Mouse (Mus musculus) megakaryocyte-erythroid progenitor cell, adult 5-6 weeks (primary cell): Measurements from ENCODE around the gene Pamr1. TPM values are rescaled to one million over a fixed set of nuclear protein-coding genes. Genes with fewer than 3 reads are reported as not detected.

Source experiments
- ATAC-seq: replicated peaks from 2 replicates; pipeline ENCODE4 v1.8.0; 2016; ENCODE audit warnings: mild to moderate bottlenecking, inconsistent platforms; ENCODE audit not compliant: severe bottlenecking, poor library complexity, low FRiP score, low TSS enrichment
- total RNA-seq, 2 experiments: library from RNA; stranded (forward) in 1 of 2; stranded (reverse) in 1 of 2; fragments of 200-1000, 215-1000 nt in 1 of 2; fragments of >200 nt in 1 of 2; fragmentation: Nextera tagmentation in 1 of 2; gene quantifications; 2 replicates each; pipeline ENCODE4 v1.2.3; 2014 to 2017

Gene Pamr1
- total RNA-seq (2014; fragmentation: Nextera tagmentation) (not detected in 2 replicates), total RNA-seq (2017) (not detected in 2 replicates)

DNA sequence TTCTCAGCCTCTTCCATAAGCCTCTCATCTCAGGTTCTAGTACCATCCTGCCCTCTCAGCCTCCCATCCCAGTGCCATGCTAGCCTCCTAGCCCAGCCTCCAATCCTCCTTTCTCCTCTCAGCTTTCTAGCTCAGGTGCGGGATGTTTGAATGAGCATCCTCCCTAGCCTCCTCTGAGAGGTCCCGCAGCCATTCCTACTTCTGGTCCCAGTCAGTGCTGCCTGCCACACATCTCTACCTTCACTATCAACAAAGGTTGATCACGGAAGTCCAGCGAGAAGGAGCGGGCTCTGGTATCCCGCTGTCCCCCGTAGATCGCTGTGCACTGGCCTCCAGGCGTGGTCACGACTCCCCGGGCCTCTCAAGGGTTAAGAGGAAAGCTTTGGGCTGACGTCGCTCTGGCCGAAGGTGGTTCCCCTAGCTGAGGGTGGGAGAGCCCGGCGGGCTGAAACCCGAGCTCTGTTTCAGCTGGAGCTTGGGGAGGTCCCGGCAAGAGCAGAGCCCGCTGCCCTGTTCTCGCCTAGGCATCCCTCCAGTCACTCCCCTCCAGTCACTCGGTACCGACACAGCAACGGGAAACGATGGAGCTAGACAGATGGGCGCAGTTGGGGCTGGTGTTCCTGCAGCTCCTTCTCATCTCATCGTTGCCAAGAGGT lies at the start of gene Pamr1:
Gene Pamr1 (plus strand): TSS at position 402 of the 656 bp plus-strand sequence.
- ATAC-seq = no peak

DNA sequence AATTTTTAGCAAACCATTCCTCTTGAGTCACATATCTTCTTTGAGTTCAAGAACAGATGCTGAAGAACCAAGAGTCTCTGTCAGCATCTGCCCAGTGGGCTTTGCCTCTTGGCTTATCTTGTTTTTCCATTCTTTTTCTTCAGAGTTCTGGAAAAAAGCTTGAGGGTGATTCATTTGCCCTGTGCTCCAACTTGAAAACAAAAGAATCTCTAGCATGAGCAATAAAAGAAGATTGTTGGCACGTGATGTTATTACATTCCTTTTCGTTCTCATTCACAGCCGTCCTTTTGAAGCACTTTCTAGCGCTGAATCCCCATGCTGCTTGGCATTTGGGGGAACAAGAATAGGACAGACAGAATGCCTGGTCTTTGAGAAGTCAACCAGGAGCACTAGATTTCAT lies 42.2 kb upstream of the Pamr1 start:
- ATAC-seq = no peak

DNA sequence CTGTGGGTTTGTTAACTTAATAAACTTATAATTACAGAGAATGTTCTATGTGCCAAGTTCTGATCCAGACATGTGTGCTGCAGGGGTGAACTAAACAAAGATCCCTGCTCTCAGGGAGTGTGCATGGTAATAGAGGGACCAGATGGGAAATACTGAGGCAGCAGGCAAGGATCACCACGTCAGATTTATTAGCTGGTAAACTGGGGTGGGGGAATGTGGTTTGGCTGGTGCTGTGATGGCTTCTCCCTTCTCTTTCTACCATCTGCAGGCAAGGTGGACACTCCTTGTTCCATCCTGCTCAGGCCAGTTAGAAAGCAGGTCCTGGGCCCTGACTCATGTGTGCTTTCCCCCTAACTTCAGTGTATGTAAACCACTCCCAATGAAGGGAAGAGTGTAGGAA lies 41.7 kb upstream of the Pamr1 start:
- ATAC-seq = no peak

DNA sequence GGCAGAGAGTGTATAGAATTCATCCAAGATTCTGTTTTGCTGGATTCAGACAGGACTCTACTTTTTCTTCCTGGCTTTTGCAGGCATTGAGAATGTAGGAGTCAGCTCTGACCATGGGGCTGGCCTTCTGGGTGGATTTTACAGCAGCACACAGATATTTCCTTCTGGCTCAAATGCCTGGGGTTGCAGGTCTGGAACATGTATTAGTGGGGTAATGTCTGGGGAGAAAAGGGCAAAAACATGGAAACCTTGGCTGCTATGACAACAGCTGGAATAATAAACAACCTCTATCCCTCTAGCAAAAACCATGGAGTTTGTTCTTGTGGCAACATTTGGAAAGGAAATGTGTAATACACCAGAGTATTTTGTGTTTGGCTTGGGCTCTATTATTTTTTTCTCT lies 29.9 kb upstream of the Pamr1 start:
- no peak for ATAC-seq

DNA sequence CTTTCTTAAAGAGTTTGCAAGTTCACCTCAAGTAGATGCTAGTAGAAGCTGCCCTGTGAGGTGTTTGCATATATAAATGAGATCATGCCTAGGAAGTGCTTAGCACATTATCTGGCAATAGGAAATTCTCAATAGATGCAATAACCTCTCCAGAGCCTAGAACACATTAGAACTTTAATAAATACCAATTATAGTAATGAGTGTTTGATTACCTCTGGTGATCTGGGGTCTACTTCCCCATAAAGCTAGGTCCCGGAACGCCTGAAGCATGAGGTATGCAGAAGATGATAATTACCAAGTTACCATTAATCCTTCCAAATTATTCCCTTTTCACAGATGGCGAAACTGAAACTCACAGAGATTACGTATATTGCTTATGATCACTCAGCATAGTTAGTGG lies 22.2 kb upstream of the Pamr1 start:
- no peak for ATAC-seq

DNA sequence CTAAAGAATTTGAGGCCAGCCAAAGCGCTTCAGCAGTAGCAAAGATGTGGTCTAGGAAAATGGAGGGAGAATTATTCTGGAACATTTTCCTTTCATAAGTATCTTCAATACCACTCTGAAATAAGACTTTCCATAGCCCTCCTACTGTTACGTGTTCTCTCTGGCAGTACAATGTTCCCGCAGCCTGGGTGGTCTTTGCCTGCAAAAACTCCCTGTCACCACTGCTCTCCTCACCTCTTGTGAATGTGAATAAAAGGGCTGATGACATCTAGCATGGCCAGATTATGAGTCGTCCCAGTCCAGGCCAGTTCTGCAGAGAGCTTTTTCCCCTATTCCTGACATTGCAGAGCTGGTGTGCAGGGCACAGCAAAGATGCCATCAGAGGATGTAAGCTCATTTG lies 16.4 kb upstream of the Pamr1 start:
- ATAC-seq = no peak

DNA sequence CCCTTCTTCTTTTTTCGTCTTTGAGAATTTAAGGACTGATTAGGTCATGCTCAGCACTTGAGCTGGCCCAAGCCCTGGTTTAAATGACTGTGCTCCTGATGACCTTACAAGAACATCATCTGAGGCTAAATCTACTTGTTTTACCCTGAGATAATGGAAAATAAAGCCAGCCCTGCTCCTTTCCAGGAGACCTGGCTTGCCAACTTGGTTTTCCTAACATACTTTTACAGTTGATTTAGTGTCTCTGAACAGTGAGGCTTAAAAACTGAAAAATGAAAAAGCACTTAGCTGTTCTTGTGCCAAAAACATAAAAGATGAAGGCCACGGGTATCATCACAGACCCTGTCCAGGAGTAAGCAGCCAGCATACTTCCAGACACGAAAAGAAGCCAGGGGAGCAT lies 13.0 kb upstream of the Pamr1 start:
- no peak for ATAC-seq

DNA sequence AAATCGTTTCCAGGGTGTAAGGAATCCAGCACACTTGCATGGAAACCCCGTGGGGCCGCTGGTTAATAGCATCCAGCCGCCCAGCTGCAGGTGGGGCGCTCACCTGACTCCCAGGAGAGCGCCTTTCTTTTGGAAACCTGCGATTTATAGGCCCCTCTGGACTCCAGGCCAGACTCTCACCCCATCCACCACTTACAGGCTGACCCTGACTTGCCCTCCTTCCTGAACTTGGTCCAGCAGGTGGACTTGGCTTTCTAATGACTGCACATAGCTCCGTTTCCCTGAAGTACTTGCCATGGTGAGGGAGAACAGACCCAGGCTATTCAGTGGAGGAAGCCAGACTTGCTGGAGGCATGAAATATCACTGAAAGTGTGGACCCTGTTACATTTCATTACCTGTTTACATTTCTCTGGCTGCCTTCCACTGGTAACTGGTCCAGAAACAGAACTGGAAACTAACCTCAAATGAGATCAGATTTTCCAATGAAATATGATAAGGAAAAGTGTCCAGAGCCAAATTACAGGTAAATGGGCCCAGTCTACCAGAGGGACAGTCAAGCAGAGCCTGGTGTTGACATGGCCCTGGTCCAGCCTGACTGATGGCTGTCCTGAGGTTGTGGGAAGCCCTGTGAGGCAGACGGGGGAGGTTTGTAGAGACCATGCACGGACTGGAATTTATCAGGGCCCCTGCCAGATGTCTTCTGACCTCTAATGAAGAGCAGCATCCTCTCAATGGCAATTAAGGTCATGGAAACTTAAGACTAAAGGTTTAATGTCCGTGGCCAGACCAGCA lies 9.2 kb upstream of the Pamr1 start:
- no peak for ATAC-seq

DNA sequence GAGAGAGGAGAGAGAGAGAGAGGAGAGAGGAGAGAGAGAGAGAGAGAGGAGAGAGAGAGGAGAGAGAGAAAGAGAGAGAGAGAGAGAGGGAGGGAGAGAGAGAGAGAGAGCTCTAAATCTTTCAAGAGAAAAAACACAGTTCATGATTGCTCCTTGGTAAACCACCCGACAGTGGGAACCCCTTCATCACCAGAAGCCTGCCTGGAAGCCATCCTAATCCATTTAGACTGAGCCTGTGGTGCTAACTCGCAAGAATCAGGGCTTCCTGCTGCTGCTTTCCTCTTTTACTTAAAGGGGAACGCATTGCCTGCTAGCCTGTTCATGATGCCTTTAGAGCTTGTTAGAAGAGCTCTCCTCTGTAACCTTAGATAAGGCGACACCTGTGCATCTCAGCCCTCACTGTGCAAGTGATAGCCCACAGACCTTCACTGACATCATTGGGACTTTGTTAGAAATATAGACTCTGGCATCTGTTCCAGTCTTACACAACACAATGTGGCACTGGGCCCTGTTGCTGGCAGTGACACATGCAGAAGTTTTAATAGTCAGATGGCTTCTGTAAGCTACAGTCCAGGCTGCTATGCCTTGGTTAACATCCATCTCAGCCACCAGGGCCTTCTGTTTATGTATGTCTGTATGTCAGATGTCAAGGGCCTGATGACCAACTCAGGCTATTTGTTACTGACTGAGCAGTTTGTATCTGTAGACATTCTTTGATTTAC lies 8.2 kb upstream of the Pamr1 start:
- ATAC-seq = no peak

DNA sequence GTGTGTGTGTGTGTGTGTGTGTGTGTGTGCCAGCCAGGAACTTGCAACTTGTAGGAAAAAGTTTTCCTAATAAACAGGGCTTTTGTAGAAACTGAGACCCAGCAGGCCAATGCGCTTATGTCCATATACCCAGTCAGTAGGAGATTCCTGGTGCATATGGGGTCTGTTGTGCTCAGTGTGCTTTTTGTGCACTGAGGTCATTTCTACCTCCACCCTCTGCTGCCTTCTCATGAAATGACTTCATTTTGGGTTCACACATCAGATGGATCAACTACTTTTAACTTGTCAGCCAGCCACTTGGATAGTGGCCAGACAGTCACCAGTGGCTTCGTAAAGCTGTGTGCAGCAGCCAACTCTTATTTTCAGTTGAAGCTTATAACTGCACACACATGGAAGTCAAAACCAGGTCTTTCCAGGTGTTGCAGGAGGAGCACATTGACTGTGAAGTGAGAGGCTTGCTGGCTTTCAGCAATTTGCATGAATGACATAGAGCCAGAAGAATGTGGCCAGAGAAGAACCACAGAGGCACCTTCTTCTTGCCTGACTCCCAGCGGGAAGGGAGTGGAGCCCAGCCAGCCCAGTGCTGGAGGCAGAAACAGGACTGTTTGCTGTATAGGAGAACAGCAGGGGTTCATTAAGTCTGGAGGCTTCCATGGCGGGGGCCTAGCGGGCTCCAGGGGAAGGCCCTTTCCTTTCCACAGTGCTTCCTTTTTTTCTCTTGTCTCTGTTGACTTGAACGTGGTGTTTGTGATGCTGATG lies 5.7 kb upstream of the Pamr1 start:
- no peak for ATAC-seq

DNA sequence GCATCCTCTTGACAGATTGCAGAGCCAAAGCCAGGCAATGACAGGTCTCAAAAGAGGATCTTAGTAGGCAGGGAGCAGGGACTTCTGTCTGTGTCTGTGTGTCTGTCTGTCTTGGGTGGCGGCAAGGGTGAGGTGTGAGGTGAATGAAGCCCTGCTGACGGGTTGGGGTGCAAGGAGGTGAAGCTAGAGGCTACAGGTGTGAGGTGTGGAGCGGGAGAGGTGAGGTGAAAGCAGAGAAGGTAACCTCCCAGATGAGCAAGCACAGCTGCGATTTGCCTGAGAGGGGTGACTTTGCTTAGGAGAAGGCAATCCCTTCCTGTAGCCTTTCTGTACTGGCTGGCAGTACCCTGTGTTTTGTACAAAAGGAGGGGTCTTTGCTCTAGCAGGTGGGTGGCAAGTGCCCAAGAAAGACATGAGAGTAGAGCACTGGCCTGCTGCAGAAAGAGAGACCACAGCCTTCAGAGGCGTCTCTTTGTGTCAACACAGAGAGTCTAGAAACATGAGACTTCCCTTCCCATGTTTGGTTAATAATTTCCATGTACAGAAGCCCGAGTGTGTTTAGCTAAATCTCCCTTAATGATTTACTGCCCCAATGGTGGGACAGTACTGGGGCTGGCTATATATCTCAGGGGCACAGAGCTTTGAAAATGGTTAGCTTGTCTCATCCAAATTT lies 1.2 kb downstream of the Pamr1 start:
- no peak for ATAC-seq

DNA sequence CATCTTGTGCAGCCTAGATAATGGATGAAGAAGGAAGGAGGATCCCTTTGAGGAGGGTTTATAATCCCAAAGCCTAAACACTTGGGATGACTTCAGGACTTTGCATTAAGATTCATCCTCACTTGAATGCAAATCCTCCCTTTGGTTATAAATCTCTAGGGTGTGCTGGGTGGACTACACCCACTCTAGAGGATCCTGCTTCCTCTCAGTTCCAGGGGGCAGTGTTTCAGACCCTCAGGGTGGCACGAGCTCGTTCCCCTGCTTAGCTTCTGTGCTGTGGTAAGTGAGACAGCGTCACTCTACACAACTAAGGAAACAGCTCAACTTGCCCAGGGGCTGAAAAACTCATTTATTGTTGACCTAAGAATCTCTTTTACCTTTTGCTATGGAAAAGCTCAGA lies 1.8 kb downstream of the Pamr1 start:
- no peak for ATAC-seq

DNA sequence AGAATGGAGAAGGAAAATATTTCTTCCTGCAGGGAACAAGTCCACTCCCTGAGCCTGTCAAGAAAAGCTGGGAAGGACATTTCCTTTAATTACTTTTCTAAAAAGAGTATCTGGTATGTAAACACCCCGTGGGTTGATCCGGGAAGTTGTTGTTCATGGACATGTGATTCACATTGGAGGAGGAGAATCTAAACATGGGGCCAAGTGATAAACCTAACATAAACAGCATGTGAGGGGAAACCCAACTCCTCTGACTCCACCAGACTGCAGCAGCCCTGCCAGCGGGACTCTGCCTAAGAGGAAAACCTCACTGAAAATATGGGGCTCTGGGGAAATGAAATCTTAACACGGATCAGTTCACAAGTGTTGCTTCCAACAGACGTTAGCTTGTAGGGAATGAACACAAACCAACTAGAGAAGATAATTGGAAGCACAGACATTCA lies 2.3 kb downstream of the Pamr1 start:
- no peak for ATAC-seq

DNA sequence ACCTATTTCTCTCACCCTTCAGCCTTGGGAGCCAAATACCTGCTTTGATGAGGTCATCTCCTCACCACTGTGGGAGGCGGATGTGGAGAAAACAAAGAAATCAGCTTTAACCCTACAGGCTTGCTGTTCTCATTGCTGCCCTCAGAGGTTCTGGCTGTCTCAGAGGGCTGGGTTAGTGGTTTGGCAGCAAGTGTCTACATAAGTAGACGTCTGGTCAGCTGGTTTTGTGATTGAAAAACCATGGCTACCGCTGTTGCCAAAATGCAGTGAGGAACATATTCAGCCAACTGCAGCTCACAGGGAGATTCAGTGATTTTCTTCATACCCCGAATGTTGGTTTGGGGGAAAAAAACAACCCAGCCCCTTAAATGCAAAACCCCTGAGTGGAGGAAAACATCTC lies 7.3 kb downstream of the Pamr1 start:
- ATAC-seq = no peak

DNA sequence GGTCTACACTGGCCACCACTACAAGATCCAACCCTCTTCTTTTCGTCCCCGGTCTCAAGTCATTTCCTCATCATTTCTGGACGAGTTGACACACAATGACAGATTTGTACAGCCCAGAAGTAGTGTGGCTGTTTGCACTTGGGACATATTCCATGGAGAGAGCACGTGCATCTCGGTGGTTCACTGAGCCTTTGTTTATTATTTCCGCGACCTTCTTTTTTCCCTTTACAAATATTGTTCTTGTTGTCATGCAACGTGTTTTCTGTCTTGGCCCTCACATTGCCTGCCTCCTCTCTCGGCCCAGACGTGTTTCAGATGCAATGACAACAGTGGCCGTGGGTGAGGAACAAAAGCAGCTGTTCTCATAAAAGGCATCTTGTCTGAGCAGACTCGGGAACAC lies 9.2 kb downstream of the Pamr1 start:
- no peak for ATAC-seq

DNA sequence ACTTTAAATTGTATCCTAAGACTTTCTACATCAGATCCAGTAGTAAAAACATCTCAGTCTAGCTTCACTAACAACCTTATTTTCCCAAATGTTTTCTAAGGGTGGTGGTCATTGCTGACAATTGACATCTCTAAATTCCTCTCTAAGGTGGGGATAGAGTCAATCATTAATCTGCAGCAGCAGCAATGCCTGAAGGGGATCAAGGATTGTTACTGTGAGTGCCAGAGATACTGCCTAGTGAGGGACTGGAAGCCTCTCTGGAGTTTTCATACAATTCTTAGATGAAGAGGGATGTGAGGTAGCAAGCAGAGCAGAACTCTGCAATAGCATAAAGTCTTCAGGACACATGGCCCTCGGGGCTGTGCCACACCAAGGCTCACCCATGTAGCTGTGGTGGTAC lies 14.0 kb downstream of the Pamr1 start:
- ATAC-seq = no peak

DNA sequence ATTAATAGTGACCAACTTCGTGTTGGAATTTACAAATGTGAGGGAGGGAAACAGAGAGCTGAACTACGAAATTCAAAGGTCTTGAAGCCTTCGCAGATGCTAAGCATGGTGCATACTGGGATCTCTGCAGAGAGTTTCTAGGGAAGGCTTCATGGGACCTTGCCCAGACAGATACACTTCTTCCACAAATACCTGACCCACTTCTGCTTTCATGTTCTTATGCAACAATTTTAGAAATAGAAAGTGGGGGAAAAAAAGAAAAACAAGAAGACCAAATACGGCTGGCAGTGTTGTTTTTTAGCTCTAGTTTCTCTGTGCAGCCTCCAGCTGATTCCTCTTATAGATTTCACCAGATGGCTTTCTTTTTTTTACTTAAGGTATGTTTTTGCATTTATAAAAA lies 29.4 kb downstream of the Pamr1 start:
- no peak for ATAC-seq

DNA sequence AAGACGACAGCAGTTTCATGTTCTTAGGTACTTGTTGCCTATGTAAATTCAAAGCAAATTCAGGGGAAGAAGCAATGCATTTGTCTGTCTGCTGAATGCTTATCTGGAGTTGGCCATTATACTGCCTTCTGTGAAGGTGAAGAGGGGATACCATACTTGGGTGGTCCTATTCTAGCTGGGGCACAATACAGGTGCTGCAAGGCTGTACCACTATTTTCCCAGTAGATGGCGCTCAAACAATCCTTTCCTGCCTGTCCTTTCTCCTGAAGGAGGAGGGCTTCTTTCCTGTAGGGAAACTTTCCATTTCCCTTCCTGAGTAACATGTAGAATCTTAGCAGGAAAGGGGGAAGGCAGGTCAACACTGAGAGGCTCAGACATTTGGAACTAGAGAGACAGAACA lies 40.2 kb downstream of the Pamr1 start:
- ATAC-seq = peak; percentile 82; the same call in 1 of the 2 replicates

DNA sequence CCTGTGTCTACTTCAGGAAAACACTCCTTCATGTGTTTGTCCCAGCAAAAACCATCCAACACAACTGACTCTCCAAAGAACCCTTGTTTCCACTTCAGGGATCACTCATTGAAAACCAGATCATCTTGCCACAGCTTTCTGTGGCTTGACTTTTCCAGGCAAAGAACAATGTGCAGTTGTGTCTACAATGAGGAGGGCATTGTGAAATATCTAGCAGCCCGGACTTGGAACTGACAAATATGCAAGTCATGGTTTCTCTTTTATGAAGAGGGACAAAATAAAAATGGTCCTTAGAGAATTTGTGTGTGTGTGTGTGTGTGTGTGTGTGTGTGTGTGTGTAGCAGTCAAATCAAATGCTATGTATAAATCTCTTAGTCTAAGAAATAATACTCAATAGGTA lies 44.7 kb downstream of the Pamr1 start:
- no peak for ATAC-seq
